Mouse (Mus musculus) small intestine, adult 2 months (tissue): ENCODE measurements around the gene Habp2. TPM values are rescaled to one million over a fixed set of nuclear protein-coding genes. Genes with fewer than 3 reads are reported as not detected.

ENCODE experiments used
- H3K27ac ChIP-seq: fragments of 200-500 bp; 2 replicates; pipeline ENCODE4 v1.5.1; 2012; ENCODE audit warnings: low read depth, low read length, control low read depth, inconsistent platforms; ENCODE audit not compliant: insufficient read depth
- H3K27me3 ChIP-seq: fragments of 200-500 bp; 2 replicates; pipeline ENCODE4 v1.6.1; 2012; ENCODE audit warnings: mild to moderate bottlenecking, moderate library complexity, low read length, inconsistent platforms; ENCODE audit not compliant: control insufficient read depth, insufficient read depth
- H3K36me3 ChIP-seq: fragments of 200-500 bp; 2 replicates; pipeline ENCODE4 v1.6.1; 2012; ENCODE audit warnings: mild to moderate bottlenecking, low read length, control low read depth, inconsistent platforms; ENCODE audit not compliant: control insufficient read depth, insufficient read depth
- H3K4me1 ChIP-seq: fragments of 200-500 bp; 2 replicates; pipeline ENCODE4 v1.6.1; 2012; ENCODE audit warnings: low read length, inconsistent platforms, mixed read lengths; ENCODE audit not compliant: control insufficient read depth, insufficient read depth, insufficient read length
- H3K4me3 ChIP-seq: fragments of 200-500 bp; 2 replicates; pipeline ENCODE4 v1.5.1; 2012; ENCODE audit warnings: low read depth, mild to moderate bottlenecking, control low read depth, inconsistent platforms, low read length, moderate library complexity
- CTCF ChIP-seq: fragments of 200-500 bp; IDR thresholded peaks from 2 replicates; pipeline ENCODE4 v1.5.1; 2012; ENCODE audit warnings: low read depth, mild to moderate bottlenecking, control low read depth, inconsistent platforms, low read length, moderate library complexity, mixed read lengths; ENCODE audit not compliant: insufficient replicate concordance, insufficient read length; ENCODE audit errors: extremely low read depth
- POLR2A ChIP-seq: fragments of 200-500 bp; IDR thresholded peaks from 2 replicates; pipeline ENCODE4 v1.6.1; 2012; ENCODE audit warnings: low read depth, mild to moderate bottlenecking, control low read depth, inconsistent platforms, low read length, moderate library complexity
- WGBS: fragments of 180-500 bp; shearing (Covaris S2); methylation state at CpG from one replicate; pipeline ENCODE4 v1.1.7; 2018; 5-methylcytosine and 5-hydroxymethylcytosine counted together
- polyA plus RNA-seq: library from polyadenylated mRNA; depleted of rRNA; stranded (reverse); fragments of >200 nt; gene quantifications from 2 replicates; pipeline ENCODE4 v1.2.3, GENCODE M21; 2012; rRNA removed

Habp2 gene
- polyA plus RNA-seq, 1 experiment: 39.2 TPM

DNA sequence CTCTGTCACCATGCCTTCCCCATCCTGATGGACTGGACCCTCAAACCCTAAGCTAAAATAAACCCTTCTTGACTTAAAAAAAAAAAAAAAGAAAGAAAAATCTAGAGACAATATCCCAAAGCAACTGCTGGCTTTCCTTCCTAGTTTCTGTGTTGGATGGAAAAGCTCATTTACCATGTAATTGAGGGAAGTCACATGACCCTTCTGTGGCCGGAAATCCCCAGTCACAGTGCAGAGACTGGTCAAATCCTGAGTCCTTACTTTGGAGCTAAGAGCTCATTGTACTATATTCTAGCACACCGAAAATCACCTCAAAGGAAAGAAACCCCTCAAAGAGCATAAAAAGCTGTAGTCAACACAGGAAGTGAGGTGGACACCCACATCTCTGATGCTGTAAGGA, 72.0 kb downstream of the Habp2 start:
- Histone ChIP-seq H3K27me3 (no peaks in the 10 kb centered on the region), H3K36me3 (no peaks in the 10 kb centered on the region), H3K27ac (no peak overlapping the region), H3K4me1 (peaks cover 7% of the 10 kb centered on the region; the same call in 1 of the 2 replicates), H3K4me3 (no peak overlapping the region)
- 73% methylated on average over 2 of the region's 2 CpGs for WGBS
- TF ChIP-seq CTCF (no peak), POLR2A (no peak)

DNA sequence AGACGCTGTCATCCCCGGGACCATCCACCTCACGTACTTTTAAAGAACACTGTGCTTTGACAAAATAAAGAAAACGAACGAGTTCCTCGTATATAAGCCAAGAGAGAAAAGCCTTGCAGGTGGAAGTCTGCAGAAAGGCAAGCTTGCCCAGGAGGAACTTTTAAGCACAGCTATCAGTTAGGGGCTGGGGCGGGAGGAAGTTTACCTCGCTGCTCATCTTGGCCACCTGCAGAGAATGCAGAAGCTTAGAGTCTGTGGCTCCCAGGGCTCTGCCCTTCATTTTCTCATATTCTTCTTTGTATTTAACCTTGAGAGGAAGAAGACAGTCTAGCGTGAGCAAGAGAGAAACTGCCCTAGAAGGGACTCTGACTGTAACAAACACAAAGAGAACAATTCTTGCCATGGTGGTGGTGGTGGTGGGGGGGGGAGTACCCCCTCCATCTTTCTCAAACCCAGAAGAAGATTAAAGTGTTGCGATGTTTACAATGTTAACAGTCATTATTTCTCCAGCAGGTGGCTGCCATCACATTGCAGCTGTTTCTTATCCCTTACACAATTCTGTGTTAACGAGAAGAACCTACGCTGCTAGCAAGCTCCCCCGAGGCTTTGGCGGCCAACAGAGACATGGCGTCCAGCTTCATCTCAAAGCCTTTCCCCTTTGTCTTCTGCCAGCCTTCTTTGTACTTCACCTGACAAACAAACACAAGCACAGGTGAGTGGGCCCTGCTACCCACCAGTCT, 77.0 kb downstream of the Habp2 start:
- TF ChIP-seq CTCF (no peak), POLR2A (no peak)
- Histone ChIP-seq H3K4me3 (no peak overlapping the region), H3K27ac (no peak overlapping the region), H3K27me3 (no peaks in the 10 kb centered on the region), H3K36me3 (peaks cover 4% of the 10 kb centered on the region; the same call in 1 of the 2 replicates), H3K4me1 (no peaks in the 10 kb centered on the region)
- WGBS: 63% methylated on average over 15 of the region's 15 CpGs

DNA sequence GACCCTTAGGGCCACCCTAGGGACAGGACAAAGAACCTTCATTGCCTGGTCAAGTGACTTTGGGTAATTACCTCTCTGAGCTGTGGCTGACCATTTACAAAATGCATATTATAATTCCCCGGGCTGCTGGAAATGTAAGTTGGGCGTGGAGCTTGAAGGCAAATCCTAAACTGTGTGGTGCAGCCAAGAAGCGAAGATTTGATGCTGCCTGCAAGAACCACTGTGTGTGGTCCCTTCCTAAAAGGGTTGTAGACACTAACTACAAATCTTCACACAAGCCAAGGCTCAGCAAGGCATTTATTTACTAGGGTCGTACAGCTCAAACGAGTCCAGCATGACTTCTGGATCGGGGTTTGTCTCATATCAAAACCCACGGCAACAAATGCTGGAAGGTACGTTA, 77.6 kb downstream of the Habp2 start:
- Histone ChIP-seq H3K4me3 (no peak overlapping the region), H3K27me3 (no peaks in the 10 kb centered on the region), H3K4me1 (no peaks in the 10 kb centered on the region), H3K36me3 (peaks cover 4% of the 10 kb centered on the region; the same call in 1 of the 2 replicates), H3K27ac (no peak overlapping the region)
- 80% methylated on average over 8 of the region's 8 CpGs for WGBS
- no peak for TF ChIP-seq CTCF
- TF ChIP-seq POLR2A: no peak

DNA sequence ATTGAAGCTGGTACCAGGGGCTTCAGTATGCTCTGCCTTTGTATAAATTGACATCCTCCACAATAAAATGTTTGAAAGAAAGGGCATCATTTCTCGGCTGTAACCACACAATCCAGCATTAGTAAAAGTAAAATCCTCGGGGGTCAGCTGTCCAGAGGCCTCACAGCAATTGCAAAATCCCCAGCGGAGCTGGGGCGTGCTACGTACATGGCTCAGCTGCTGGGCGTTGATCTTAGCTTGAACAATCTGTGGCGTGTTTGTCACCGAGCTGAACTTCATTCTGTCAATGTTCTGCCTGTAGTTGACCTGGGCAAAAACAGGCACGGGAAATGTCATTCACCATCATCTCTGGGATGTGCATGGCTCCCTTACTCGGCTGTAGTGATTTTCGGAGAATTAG, 79.2 kb downstream of the Habp2 start:
- Histone ChIP-seq H3K4me3 (no peak overlapping the region), H3K4me1 (peaks cover 7% of the 10 kb centered on the region; the same call in 1 of the 2 replicates), H3K27me3 (no peaks in the 10 kb centered on the region), H3K36me3 (peaks cover 4% of the 10 kb centered on the region; the same call in 1 of the 2 replicates), H3K27ac (no peak overlapping the region)
- TF ChIP-seq CTCF (no peak), POLR2A (no peak)
- 89% methylated on average over 11 of the region's 11 CpGs for WGBS

DNA sequence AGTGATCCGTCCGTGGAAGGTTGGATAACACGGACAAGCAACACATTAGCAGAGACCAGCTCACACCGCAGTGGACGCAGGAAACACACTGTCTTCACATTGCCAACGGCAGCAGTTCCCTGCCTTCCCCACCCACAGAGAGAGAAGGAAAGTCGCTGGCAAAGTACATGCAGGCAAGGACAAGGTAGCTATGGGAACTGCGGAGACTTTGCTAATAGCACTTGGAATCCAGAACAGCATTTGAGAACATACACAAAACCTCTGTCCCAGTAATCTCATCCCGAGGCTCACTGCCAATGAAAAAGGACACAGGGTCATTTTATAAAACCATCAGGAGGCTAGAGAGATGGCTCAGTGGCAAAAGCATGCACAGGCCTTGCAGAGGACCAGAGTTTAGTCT, 79.7 kb downstream of the Habp2 start:
- no peaks in the 10 kb centered on the region for H3K27me3 ChIP-seq
- no peak overlapping the region for H3K27ac ChIP-seq
- TF ChIP-seq CTCF (no peak), POLR2A (no peak)
- 86% methylated on average over 9 of the region's 9 CpGs for WGBS
- peaks cover 7% of the 10 kb centered on the region; the same call in 1 of the 2 replicates for H3K4me1 ChIP-seq
- H3K4me3 ChIP-seq: no peak overlapping the region
- peaks cover 4% of the 10 kb centered on the region; the same call in 1 of the 2 replicates for H3K36me3 ChIP-seq

DNA sequence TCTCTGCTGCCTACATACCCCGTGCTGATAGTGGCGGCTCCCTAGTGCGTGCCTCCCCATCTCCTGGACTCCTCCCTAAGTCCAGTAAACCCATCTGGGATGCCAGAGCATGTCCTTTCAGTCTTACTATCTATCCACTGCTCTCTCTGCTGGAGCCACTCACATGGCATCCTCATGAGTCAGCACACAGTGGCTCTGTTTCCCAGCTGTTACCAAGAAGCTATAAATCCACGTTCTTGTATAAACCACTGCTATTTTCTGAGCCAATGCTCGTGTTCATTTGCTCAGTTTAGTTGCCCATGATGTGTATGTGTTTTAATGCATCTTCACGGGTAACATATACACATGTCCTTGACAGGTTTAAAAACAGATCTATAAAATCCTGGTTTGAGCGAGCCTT, 80.8 kb downstream of the Habp2 start:
- Histone ChIP-seq H3K4me3 (no peak overlapping the region), H3K36me3 (peaks cover 4% of the 10 kb centered on the region; the same call in 1 of the 2 replicates), H3K4me1 (peaks cover 7% of the 10 kb centered on the region; the same call in 1 of the 2 replicates), H3K27ac (no peak overlapping the region), H3K27me3 (no peaks in the 10 kb centered on the region)
- WGBS: 78% methylated on average over 7 of the region's 7 CpGs
- no peak for TF ChIP-seq POLR2A
- TF ChIP-seq CTCF: no peak

DNA sequence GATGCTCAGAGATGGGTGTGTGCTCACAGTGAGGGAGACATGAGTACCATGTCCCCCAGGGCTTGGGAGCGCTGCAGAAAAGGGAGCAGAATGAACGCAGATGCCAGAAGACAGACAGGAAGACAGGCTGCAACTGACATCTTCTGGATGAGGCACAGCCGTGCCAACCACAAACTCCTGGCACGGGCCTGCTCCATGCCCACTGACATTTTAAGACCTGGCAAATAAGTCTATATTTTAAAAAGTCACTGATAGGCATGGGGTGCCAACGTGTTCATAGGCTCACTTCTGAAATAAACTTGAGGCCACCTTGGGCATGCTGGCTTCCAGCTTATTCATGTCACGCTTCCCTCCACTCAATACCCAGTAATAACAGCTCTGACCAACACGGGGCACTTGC, 82.0 kb downstream of the Habp2 start:
- H3K4me3 ChIP-seq: no peak overlapping the region
- H3K27me3 ChIP-seq: no peaks in the 10 kb centered on the region
- H3K4me1 ChIP-seq: peaks cover 7% of the 10 kb centered on the region; the same call in 1 of the 2 replicates
- H3K27ac ChIP-seq: no peak overlapping the region
- peaks cover 4% of the 10 kb centered on the region; the same call in 1 of the 2 replicates for H3K36me3 ChIP-seq
- no peak for TF ChIP-seq POLR2A
- no peak for TF ChIP-seq CTCF
- WGBS: 81% methylated on average over 7 of the region's 7 CpGs

Other genes with a start within 250 kb of the Habp2 start
- gene Nrap, start 102.9 kb downstream of the Habp2 start, polyA plus RNA-seq: 0.41 and 1.7 TPM in 2 replicates
- gene Casp7, start 110.0 kb downstream of the Habp2 start, polyA plus RNA-seq: 57.2 and 112 TPM in 2 replicates
- 0.27 and 0.37 TPM in 2 replicates for gene Plekhs1, start 174.5 kb downstream of the Habp2 start, polyA plus RNA-seq